Mouse (Mus musculus): Measurements from ENCODE around the gene Srpk3. TPM values are rescaled to one million over a fixed set of nuclear protein-coding genes. Genes with fewer than 3 reads are reported as not detected.

Srpk3 gene
- polyA plus RNA-seq, 1 experiment, result 23.5 TPM

- TF ChIP-seq POLR2A (IDR thresholded peaks at IDR 0.05; ENCODE audit: extremely low read depth, insufficient read depth, low read length) (no peak), CTCF (IDR thresholded peaks at IDR 0.05; ENCODE audit: extremely low read depth, insufficient read depth, low read length) (no peak)
- H3K4me3 ChIP-seq (ENCODE audit: insufficient read depth, low read length), result no peak overlapping the region
- no peak overlapping the region; the same call in 1 of the 2 replicates for H3K27ac ChIP-seq (ENCODE audit: insufficient read depth, low read length)
- H3K4me1 ChIP-seq (ENCODE audit: control insufficient read depth, insufficient read depth, low read length), result no peaks in the 10 kb centered on the region
Measured at GRCm38 (mm10) chrX:73793505-73793904, 19.3 kb downstream of the Srpk3 start.

- H3K4me3 ChIP-seq (ENCODE audit: insufficient read depth, low read length), result no peak overlapping the region
- no peak overlapping the region for H3K27ac ChIP-seq (ENCODE audit: insufficient read depth, low read length)
- no peaks in the 10 kb centered on the region for H3K4me1 ChIP-seq (ENCODE audit: control insufficient read depth, insufficient read depth, low read length)
- TF ChIP-seq POLR2A (IDR thresholded peaks at IDR 0.05; ENCODE audit: extremely low read depth, insufficient read depth, low read length) (no peak), CTCF (IDR thresholded peaks at IDR 0.05; ENCODE audit: extremely low read depth, insufficient read depth, low read length) (no peak)
Measured at GRCm38 (mm10) chrX:73797511-73797910, 23.3 kb downstream of the Srpk3 start.

- Histone ChIP-seq H3K4me1 (ENCODE audit: control insufficient read depth, insufficient read depth, low read length) (no peaks in the 10 kb centered on the region), H3K27ac (ENCODE audit: insufficient read depth, low read length) (no peak overlapping the region), H3K4me3 (ENCODE audit: insufficient read depth, low read length) (no peak overlapping the region)
- TF ChIP-seq CTCF (IDR thresholded peaks at IDR 0.05; ENCODE audit: extremely low read depth, insufficient read depth, low read length) (peak; percentile 50), POLR2A (IDR thresholded peaks at IDR 0.05; ENCODE audit: extremely low read depth, insufficient read depth, low read length) (no peak)
Measured at GRCm38 (mm10) chrX:73798502-73798901, 24.3 kb downstream of the Srpk3 start.

- no peak for TF ChIP-seq POLR2A (IDR thresholded peaks at IDR 0.05; ENCODE audit: extremely low read depth, insufficient read depth, low read length)
- no peak for TF ChIP-seq CTCF (IDR thresholded peaks at IDR 0.05; ENCODE audit: extremely low read depth, insufficient read depth, low read length)
- Histone ChIP-seq H3K27ac (ENCODE audit: insufficient read depth, low read length) (no peak overlapping the region), H3K4me1 (ENCODE audit: control insufficient read depth, insufficient read depth, low read length) (no peaks in the 10 kb centered on the region; the same call in 1 of the 2 replicates), H3K4me3 (ENCODE audit: insufficient read depth, low read length) (no peak overlapping the region)
Measured at GRCm38 (mm10) chrX:73805814-73806213, 31.6 kb downstream of the Srpk3 start.

GRCm38 (mm10) chrX:73815072-73815471, 40.9 kb downstream of the Srpk3 start:
- TF ChIP-seq POLR2A (IDR thresholded peaks at IDR 0.05; ENCODE audit: extremely low read depth, insufficient read depth, low read length), result no peak
- TF ChIP-seq CTCF (IDR thresholded peaks at IDR 0.05; ENCODE audit: extremely low read depth, insufficient read depth, low read length), result no peak
- Histone ChIP-seq H3K27ac (ENCODE audit: insufficient read depth, low read length) (no peak overlapping the region), H3K4me3 (ENCODE audit: insufficient read depth, low read length) (no peak overlapping the region), H3K4me1 (ENCODE audit: control insufficient read depth, insufficient read depth, low read length) (no peaks in the 10 kb centered on the region)

GRCm38 (mm10) chrX:73816596-73817314, 42.5 kb downstream of the Srpk3 start:
- H3K4me1 ChIP-seq (ENCODE audit: control insufficient read depth, insufficient read depth, low read length), result no peaks in the 10 kb centered on the region
- H3K27ac ChIP-seq (ENCODE audit: insufficient read depth, low read length), result no peak overlapping the region
- TF ChIP-seq POLR2A (IDR thresholded peaks at IDR 0.05; ENCODE audit: extremely low read depth, insufficient read depth, low read length) (no peak), CTCF (IDR thresholded peaks at IDR 0.05; ENCODE audit: extremely low read depth, insufficient read depth, low read length) (no peak)
- H3K4me3 ChIP-seq (ENCODE audit: insufficient read depth, low read length), result no peak overlapping the region

GRCm38 (mm10) chrX:73823747-73824146, 49.5 kb downstream of the Srpk3 start:
- peak overlapping the region; percentile 81 for H3K4me3 ChIP-seq (ENCODE audit: insufficient read depth, low read length)
- no peak overlapping the region for H3K27ac ChIP-seq (ENCODE audit: insufficient read depth, low read length)
- no peaks in the 10 kb centered on the region for H3K4me1 ChIP-seq (ENCODE audit: control insufficient read depth, insufficient read depth, low read length)
- no peak for TF ChIP-seq POLR2A (IDR thresholded peaks at IDR 0.05; ENCODE audit: extremely low read depth, insufficient read depth, low read length)
- no peak for TF ChIP-seq CTCF (IDR thresholded peaks at IDR 0.05; ENCODE audit: extremely low read depth, insufficient read depth, low read length)

- Histone ChIP-seq H3K4me3 (ENCODE audit: insufficient read depth, low read length) (peak within 1 kb of the TSS; percentile 81), H3K4me1 (ENCODE audit: control insufficient read depth, insufficient read depth, low read length) (no peaks in the 10 kb centered on the region), H3K27ac (ENCODE audit: insufficient read depth, low read length) (peak within 1 kb of the TSS; percentile 98)
- TF ChIP-seq POLR2A (IDR thresholded peaks at IDR 0.05; ENCODE audit: extremely low read depth, insufficient read depth, low read length) (no peak), CTCF (IDR thresholded peaks at IDR 0.05; ENCODE audit: extremely low read depth, insufficient read depth, low read length) (no peak)
Measured at GRCm38 (mm10) chrX:73824185-73825151, 50.3 kb downstream of the Srpk3 start, which contains the start of gene Pdzd4. Pdzd4 (minus strand) TSS chrX:73824969.

Other genes with a start within 250 kb of the Srpk3 start
- gene Dusp9, start 135.0 kb upstream of the Srpk3 start, polyA plus RNA-seq (2012; rRNA removed), result 0.81 and 1.2 TPM in 2 replicates
- 90.2 and 98.5 TPM in 2 replicates for gene Pnck, start 114.3 kb upstream of the Srpk3 start, polyA plus RNA-seq (2012; rRNA removed)
- gene Slc6a8, start 101.3 kb upstream of the Srpk3 start, polyA plus RNA-seq (2012; rRNA removed), result 111 and 134 TPM in 2 replicates
- 85.8 and 88.1 TPM in 2 replicates for gene Bcap31, start 58.2 kb upstream of the Srpk3 start, polyA plus RNA-seq (2012; rRNA removed)
- 16.6 and 16.9 TPM in 2 replicates for gene Abcd1, start 57.8 kb upstream of the Srpk3 start, polyA plus RNA-seq (2012; rRNA removed)
- 17.3 and 20.3 TPM in 2 replicates for gene Plxnb3, start 17.3 kb upstream of the Srpk3 start, polyA plus RNA-seq (2012; rRNA removed)
- 609 and 638 TPM in 2 replicates for gene Idh3g, start 12.5 kb downstream of the Srpk3 start, polyA plus RNA-seq (2012; rRNA removed)
- gene Ssr4, start 12.6 kb downstream of the Srpk3 start, polyA plus RNA-seq (2012; rRNA removed), result 148 and 151 TPM in 2 replicates
- gene Pdzd4, start 50.6 kb downstream of the Srpk3 start, polyA plus RNA-seq (2012; rRNA removed), result 86.2 and 93.6 TPM in 2 replicates
- not detected in 2 replicates for gene Avpr2, start 117.7 kb downstream of the Srpk3 start, polyA plus RNA-seq (2012; rRNA removed)
- gene L1cam, start 121.7 kb downstream of the Srpk3 start, polyA plus RNA-seq (2012; rRNA removed), result 91.8 and 97.1 TPM in 2 replicates
- 6.5 and 7.9 TPM in 2 replicates for gene Arhgap4, start 147.5 kb downstream of the Srpk3 start, polyA plus RNA-seq (2012; rRNA removed)
- gene Naa10, start 147.5 kb downstream of the Srpk3 start, polyA plus RNA-seq (2012; rRNA removed), result 74.5 and 80.4 TPM in 2 replicates
- 6.7 and 8.7 TPM in 2 replicates for gene Renbp, start 156.4 kb downstream of the Srpk3 start, polyA plus RNA-seq (2012; rRNA removed)
- gene Hcfc1, start 192.0 kb downstream of the Srpk3 start, polyA plus RNA-seq (2012; rRNA removed), result 33.1 and 33.3 TPM in 2 replicates
- 80.8 and 94.9 TPM in 2 replicates for gene Irak1, start 249.5 kb downstream of the Srpk3 start, polyA plus RNA-seq (2012; rRNA removed)

All from cortical plate, adult 2 months (tissue).